Mouse (Mus musculus) thymus, adult 2 months (tissue): ENCODE data around the gene Pkn1.

Experiments
- CTCF ChIP-seq: fragments of 200-500 bp; IDR thresholded peaks from 2 replicates; pipeline ENCODE4 v1.5.1; 2012; ENCODE audit warnings: mild to moderate bottlenecking, control low read depth, low read length, moderate library complexity, borderline replicate concordance; ENCODE audit not compliant: control insufficient read depth, poor library complexity, insufficient read depth; ENCODE audit errors: extremely low read depth
- POLR2A ChIP-seq: fragments of 200-500 bp; IDR thresholded peaks from 2 replicates; pipeline ENCODE4 v1.6.1; 2012; ENCODE audit warnings: mild to moderate bottlenecking, low read length, control low read depth, moderate library complexity; ENCODE audit not compliant: control insufficient read depth, poor library complexity, insufficient read depth; ENCODE audit errors: extremely low read depth

DNA sequence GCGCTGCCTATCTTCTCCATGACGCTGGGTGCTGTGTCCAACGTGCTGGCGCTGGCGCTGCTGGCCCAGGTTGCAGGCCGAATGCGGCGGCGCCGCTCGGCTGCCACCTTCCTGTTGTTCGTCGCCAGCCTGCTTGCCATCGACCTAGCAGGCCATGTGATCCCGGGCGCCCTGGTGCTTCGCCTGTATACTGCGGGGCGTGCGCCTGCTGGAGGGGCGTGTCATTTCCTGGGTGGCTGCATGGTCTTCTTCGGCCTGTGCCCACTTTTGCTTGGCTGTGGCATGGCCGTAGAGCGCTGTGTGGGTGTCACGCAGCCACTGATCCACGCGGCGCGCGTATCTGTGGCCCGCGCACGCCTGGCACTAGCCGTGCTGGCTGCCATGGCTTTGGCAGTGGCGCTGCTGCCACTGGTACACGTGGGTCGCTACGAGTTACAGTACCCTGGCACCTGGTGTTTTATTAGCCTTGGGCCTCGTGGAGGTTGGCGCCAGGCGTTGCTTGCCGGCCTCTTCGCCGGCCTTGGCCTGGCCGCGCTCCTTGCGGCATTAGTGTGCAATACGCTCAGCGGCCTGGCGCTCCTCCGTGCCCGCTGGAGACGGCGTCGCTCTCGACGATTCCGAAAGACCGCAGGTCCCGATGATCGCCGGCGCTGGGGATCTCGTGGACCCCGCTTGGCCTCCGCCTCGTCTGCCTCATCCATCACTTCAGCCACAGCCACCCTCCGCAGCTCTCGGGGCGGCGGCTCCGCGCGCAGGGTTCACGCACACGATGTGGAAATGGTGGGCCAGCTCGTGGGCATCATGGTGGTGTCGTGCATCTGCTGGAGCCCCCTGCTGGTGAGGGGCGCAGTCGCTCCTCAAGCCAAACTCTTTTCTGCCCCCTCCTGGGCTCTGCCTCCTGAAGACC, 30.7 kb downstream of the Pkn1 start:
- TF ChIP-seq CTCF (peak; percentile 75; the same call in 1 of the 2 replicates), POLR2A (no peak)
